Mouse (Mus musculus) forebrain, embryonic 14.5 days (tissue): ENCODE results near the gene Dpp4. TPM values are rescaled to one million over a fixed set of nuclear protein-coding genes. Genes with fewer than 3 reads are reported as not detected.

ENCODE experiments used
- ATAC-seq: fragments of 200-750 bp; cut with Nextera tagmentation; 2 replicates; pipeline ENCODE4 v1.8.0; 2017; ENCODE audit warnings: mild to moderate bottlenecking, moderate library complexity
- DNase-seq: peaks from one replicate; pipeline ENCODE4 v3.0.0-alpha.2; 2015; ENCODE audit warnings: low spot score
- H3K27ac ChIP-seq: fragments of 300-500 bp; sonication (generic); 2 replicates; pipeline ENCODE4 v1.5.1; 2014; ENCODE audit warnings: low read depth, mild to moderate bottlenecking, control low read depth, low read length, moderate library complexity
- H3K27me3 ChIP-seq: fragments of 300-500 bp; sonication (generic); replicated peaks from 2 replicates; pipeline ENCODE4 v1.6.1; 2014; ENCODE audit warnings: low read length, control low read depth, mixed read lengths; ENCODE audit not compliant: control insufficient read depth, insufficient read depth
- H3K36me3 ChIP-seq: fragments of 300-500 bp; sonication (generic); 2 replicates; pipeline ENCODE4 v1.6.1; 2014; ENCODE audit warnings: low read length, control low read depth; ENCODE audit not compliant: control insufficient read depth, insufficient read depth
- H3K4me1 ChIP-seq: fragments of 300-500 bp; sonication (generic); 2 replicates; pipeline ENCODE4 v1.6.1; 2014; ENCODE audit warnings: antibody characterized with exemption, low read length, control low read depth; ENCODE audit not compliant: control insufficient read depth, insufficient read depth
- H3K4me2 ChIP-seq: fragments of 300-500 bp; sonication (generic); 2 replicates; pipeline ENCODE4 v1.6.1; 2014; ENCODE audit warnings: mild to moderate bottlenecking, control low read depth, low read length
- H3K4me3 ChIP-seq: fragments of 300-500 bp; sonication (generic); 2 replicates; pipeline ENCODE4 v1.5.1; 2014; ENCODE audit warnings: low read depth, low read length, control low read depth
- H3K9ac ChIP-seq: fragments of 300-500 bp; sonication (generic); 2 replicates; pipeline ENCODE4 v1.6.1; 2014; ENCODE audit warnings: mild to moderate bottlenecking, low read length, control low read depth, moderate library complexity
- H3K9me3 ChIP-seq: fragments of 300-500 bp; sonication (generic); replicated peaks from 2 replicates; pipeline ENCODE4 v1.6.1; 2016; ENCODE audit warnings: low read length, control low read depth, mixed read lengths; ENCODE audit not compliant: control insufficient read depth
- WGBS: fragments of 180-500 bp; shearing (Covaris S2); extraction: QIAGEN DNeasy Blood & Tissue Kit; methylation state at CpG from one replicate; pipeline ENCODE4 v1.1.7; 2014; 5-methylcytosine and 5-hydroxymethylcytosine counted together
- polyA plus RNA-seq: library from polyadenylated mRNA; unstranded; fragments of >200 nt; fragmentation: Nextera tagmentation; extraction: Ambion mirVana; gene quantifications from 2 replicates; pipeline ENCODE4 v1.2.1, GENCODE M21; 2014

Dpp4 gene
- polyA plus RNA-seq, 1 experiment from 2014 or later, result 1.7 TPM

DNA sequence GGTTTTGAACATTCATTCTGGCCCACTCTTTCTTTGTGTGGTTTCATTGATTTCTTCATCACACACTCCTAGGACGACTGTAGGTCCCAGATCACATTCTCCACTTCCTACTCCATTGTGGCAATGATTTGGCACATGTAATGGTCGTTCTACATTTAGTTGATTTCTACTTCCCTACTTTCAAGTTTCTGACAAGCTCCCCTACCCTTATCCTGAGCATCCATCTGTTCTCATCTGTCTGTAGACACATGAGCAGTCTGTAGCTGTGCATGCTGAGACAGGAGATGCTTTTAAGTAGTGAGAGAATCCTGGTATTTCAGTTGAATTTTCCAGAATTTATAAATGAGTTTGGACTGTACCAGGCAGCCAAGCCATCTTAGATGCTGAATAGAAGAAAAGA, 95.1 kb downstream of the Dpp4 start:
- no peak for DNase-seq
- no peak overlapping the region for H3K27ac ChIP-seq
- WGBS, result 65% methylated on average over 2 of the region's 2 CpGs
- no peak overlapping the region for H3K4me3 ChIP-seq
- H3K9ac ChIP-seq, result no peak overlapping the region
- H3K27me3 ChIP-seq, result no peaks in the 10 kb centered on the region
- no peaks in the 10 kb centered on the region for H3K36me3 ChIP-seq
- no peaks in the 10 kb centered on the region for H3K4me1 ChIP-seq
- no peaks in the 10 kb centered on the region for H3K9me3 ChIP-seq
- H3K4me2 ChIP-seq, result no peak overlapping the region
- no peak for ATAC-seq

DNA sequence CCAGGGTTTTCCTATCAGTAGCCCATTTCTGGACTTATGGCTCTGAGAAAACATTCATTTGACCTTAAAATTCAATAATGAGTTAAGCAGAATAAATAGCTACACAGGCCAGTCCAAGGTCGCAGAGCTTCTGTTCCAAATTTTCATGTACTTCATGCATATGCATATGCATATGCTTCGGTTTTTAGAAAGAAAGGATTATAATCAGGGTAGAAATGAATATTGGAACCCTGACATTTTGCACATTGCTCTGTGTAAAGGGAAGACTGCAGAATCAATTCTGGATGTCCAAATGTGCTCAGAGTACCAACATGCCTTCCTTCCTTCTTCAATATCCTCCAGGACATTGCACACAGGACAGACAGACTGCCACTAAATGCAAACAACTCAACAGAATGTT, 104.6 kb downstream of the Dpp4 start:
- no peaks in the 10 kb centered on the region for H3K4me1 ChIP-seq
- ATAC-seq (peak; percentile 55; the same call in 1 of the 2 replicates), DNase-seq (peak; percentile 33)
- no peaks in the 10 kb centered on the region for H3K9me3 ChIP-seq
- H3K27me3 ChIP-seq, result no peaks in the 10 kb centered on the region
- H3K9ac ChIP-seq, result no peak overlapping the region
- no peaks in the 10 kb centered on the region for H3K36me3 ChIP-seq
- H3K27ac ChIP-seq, result peak overlapping the region; percentile 58; the same call in 1 of the 2 replicates
- no peak overlapping the region for H3K4me3 ChIP-seq
- H3K4me2 ChIP-seq, result no peak overlapping the region
- 75% methylated on average over 2 of the region's 2 CpGs for WGBS

DNA sequence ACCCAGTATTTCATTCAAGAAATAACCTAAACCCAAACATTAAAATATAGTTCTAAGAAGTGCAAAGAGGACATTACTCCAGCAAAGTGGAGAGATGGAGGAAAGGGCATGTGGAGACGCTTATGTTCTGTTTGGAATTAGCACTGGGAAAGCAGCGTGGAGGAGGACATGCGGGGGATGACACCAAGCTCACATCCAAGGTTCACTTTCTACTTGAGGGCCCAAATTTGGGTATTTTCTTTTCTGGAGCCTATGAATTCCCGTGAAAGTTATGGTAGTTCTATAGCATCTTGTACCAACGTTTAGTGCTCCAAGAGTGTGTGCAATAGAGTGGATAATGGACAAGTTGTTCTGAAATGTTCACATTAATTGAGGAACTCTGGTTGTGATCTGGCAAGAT, 105.1 kb downstream of the Dpp4 start:
- Histone ChIP-seq H3K4me3 (no peak overlapping the region), H3K27ac (no peak overlapping the region), H3K36me3 (no peaks in the 10 kb centered on the region), H3K27me3 (no peaks in the 10 kb centered on the region), H3K9me3 (no peaks in the 10 kb centered on the region), H3K4me1 (no peaks in the 10 kb centered on the region), H3K9ac (no peak overlapping the region), H3K4me2 (no peak overlapping the region)
- ATAC-seq, result no peak
- no peak for DNase-seq
- 91% methylated on average over 5 of the region's 5 CpGs for WGBS

GRCm38 (mm10) chr2:62301716-62302115, 110.3 kb downstream of the Dpp4 start:
- WGBS, result 90% methylated on average over 2 of the region's 2 CpGs
- no peaks in the 10 kb centered on the region for H3K9me3 ChIP-seq
- no peak overlapping the region for H3K9ac ChIP-seq
- H3K4me1 ChIP-seq, result no peaks in the 10 kb centered on the region
- ATAC-seq (no peak), DNase-seq (no peak)
- H3K27me3 ChIP-seq, result no peaks in the 10 kb centered on the region
- H3K27ac ChIP-seq, result no peak overlapping the region
- no peaks in the 10 kb centered on the region for H3K36me3 ChIP-seq
- H3K4me3 ChIP-seq, result no peak overlapping the region
- no peak overlapping the region for H3K4me2 ChIP-seq

DNA sequence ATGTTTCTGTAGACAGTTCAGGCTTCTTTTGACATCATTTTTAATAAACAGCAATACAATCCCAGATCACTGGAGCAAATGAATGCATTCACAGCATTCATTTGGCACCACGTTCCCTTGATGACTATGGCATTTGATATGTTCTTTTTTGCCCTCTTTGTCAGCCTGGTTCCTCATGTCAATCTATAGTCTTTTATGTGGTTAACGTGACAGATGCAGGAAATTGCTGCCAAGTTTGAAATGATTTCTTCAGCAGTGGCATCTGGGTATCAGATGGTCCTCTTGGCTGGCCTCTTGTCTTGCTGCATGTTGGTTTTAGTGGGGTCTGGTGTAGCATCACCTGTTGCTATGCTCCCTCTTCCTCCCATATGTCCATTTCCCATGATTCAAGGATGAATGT, 118.2 kb downstream of the Dpp4 start:
- 10% methylated on average over 2 of the region's 2 CpGs for WGBS
- H3K4me3 ChIP-seq, result no peak overlapping the region
- H3K27me3 ChIP-seq, result no peaks in the 10 kb centered on the region
- no peaks in the 10 kb centered on the region for H3K9me3 ChIP-seq
- peak; percentile 91 for DNase-seq
- H3K9ac ChIP-seq, result no peak overlapping the region
- ATAC-seq, result peak; percentile 89
- no peaks in the 10 kb centered on the region for H3K4me1 ChIP-seq
- H3K36me3 ChIP-seq, result no peaks in the 10 kb centered on the region
- no peak overlapping the region for H3K27ac ChIP-seq
- H3K4me2 ChIP-seq, result no peak overlapping the region

DNA sequence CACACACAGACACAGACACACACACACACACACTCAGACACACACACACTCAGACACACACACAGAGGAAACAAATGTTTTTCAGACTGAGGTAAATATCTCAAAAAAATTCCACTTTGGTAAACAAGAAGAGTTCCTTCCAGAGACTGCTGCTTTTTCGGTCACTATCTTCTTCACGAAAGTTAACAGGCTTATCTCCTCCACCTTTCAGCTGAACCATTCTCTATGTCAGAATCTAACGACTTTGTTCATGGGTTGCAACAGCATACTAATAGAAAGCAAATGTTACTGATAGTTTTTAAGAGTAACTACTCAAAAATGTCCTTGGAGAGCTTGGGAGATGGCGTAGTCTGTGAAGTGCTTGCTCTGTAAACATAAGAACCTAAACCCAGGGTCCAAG, 124.5 kb downstream of the Dpp4 start:
- Histone ChIP-seq H3K9me3 (no peaks in the 10 kb centered on the region), H3K27me3 (no peaks in the 10 kb centered on the region), H3K27ac (no peak overlapping the region), H3K4me1 (no peaks in the 10 kb centered on the region), H3K9ac (no peak overlapping the region), H3K36me3 (no peaks in the 10 kb centered on the region), H3K4me3 (no peak overlapping the region), H3K4me2 (no peak overlapping the region)
- 83% methylated on average over 4 of the region's 4 CpGs for WGBS
- ATAC-seq (no peak), DNase-seq (no peak)

GRCm38 (mm10) chr2:62285847-62286246, 126.2 kb downstream of the Dpp4 start:
- H3K27ac ChIP-seq, result no peak overlapping the region
- H3K9me3 ChIP-seq, result no peaks in the 10 kb centered on the region
- WGBS, result under 1% methylated on average over 2 of the region's 2 CpGs
- H3K4me2 ChIP-seq, result no peak overlapping the region
- no peak overlapping the region for H3K4me3 ChIP-seq
- no peaks in the 10 kb centered on the region for H3K36me3 ChIP-seq
- DNase-seq (peak; percentile 53), ATAC-seq (no peak)
- H3K4me1 ChIP-seq, result no peaks in the 10 kb centered on the region
- H3K9ac ChIP-seq, result no peak overlapping the region
- no peaks in the 10 kb centered on the region for H3K27me3 ChIP-seq

DNA sequence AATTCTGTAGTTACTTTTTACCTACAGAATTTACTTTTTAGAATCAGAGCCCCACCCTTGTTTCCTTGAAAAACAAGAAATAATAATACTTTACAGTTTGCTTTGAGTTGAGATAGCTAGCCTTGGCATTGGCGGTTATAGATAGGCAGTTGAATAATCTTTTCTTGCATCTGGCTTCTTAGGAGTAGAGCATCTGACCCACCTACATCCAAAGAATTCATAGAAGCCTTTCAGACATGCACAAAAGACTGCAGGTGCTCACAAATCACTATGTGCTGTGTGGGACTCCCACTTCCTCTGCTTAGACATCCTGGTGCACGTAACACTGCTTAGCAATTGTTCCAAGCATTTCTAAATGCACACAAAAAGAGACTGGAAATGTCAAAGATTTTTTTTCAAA, 127.0 kb downstream of the Dpp4 start:
- DNase-seq (no peak), ATAC-seq (no peak)
- no peaks in the 10 kb centered on the region for H3K36me3 ChIP-seq
- no peak overlapping the region for H3K4me2 ChIP-seq
- WGBS, result 81% methylated on average over 2 of the region's 2 CpGs
- H3K4me3 ChIP-seq, result no peak overlapping the region
- H3K9me3 ChIP-seq, result no peaks in the 10 kb centered on the region
- H3K27me3 ChIP-seq, result no peaks in the 10 kb centered on the region
- H3K4me1 ChIP-seq, result no peaks in the 10 kb centered on the region
- H3K27ac ChIP-seq, result no peak overlapping the region
- H3K9ac ChIP-seq, result no peak overlapping the region
